Mouse (Mus musculus) cortical plate, adult 2 months (tissue): Measurements from ENCODE around the gene Gp1bb.

ENCODE experiments used
- CTCF ChIP-seq: fragments of 200-500 bp; IDR thresholded peaks from 2 replicates; pipeline ENCODE4 v1.5.1; 2011; ENCODE audit warnings: mild to moderate bottlenecking, control low read depth, low read length; ENCODE audit not compliant: insufficient read depth; ENCODE audit errors: extremely low read depth
- POLR2A ChIP-seq: fragments of 200-500 bp; IDR thresholded peaks from 2 replicates; pipeline ENCODE4 v1.6.1; 2011; ENCODE audit warnings: mild to moderate bottlenecking, low read length, control low read depth; ENCODE audit not compliant: insufficient read depth; ENCODE audit errors: extremely low read depth

GRCm38 (mm10) chr16:18601447-18601846 is 20.8 kb downstream of the Gp1bb start:
- TF ChIP-seq POLR2A = no peak
- no peak for TF ChIP-seq CTCF
